Mouse (Mus musculus) adrenal gland, adult 8-10 months (tissue): ENCODE results near the gene Gm11559. TPM values are rescaled to one million over a fixed set of nuclear protein-coding genes. Genes with fewer than 3 reads are reported as not detected.
"Not testable (repeated sequence)": the region's sequence is repeated elsewhere in the genome, so short reads cannot be mapped to it uniquely, and the experiment has no call there.

Experiments used
- DNase-seq: peaks from one replicate; pipeline ENCODE4 v3.0.0; 2022
- total RNA-seq, 4 experiments: library from RNA; stranded (reverse); gene quantifications; 2 replicates each; pipeline ENCODE4 v1.2.4; 2022

Gene Gm11559
- not detected for total RNA-seq

DNA sequence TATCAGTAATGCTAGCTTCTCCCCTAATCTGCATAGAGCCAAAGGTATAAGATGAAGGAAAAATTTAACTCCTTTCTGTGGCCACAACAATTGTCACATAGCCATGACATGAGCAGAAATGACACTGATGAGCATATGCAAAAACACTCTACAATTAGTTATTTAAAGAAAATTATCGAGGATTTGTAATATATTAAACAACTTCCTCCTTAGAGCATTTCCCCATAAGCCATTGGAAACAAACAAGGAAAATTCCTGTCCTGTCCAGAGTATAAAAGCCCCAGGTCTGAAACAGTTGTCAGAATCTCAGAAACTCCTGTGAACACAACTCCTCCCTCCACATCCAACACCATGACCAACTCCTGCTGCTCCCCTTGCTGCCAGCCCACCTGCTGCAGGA lies at the start of gene Gm11559:
Gm11559 (plus strand) TSS at position 301 of the 400 bp plus-strand sequence.
- not testable (repeated sequence) for DNase-seq

DNA sequence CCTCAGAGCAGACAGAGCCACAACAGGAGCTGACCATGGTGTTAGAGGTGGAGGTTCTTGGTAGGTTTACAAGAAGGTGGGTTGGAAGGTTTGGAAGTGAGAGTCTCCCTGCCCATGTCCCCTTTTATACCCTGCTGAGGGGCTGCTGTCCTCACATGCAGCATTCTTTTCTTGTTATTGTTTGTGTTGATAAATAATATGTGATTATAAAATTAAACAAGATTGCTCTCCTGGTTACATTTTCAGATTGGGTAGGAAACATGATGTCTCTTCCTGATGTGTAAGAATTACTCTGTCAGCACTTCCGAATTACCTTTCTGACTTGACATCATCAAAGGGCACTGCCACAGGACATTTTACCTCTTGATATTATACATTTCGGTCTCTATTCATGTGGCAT lies 48.7 kb upstream of the Gm11559 start, which contains the start of gene Gm11564:
Gm11564 (minus strand) TSS at position 101 of the 400 bp plus-strand sequence.
- not testable (repeated sequence) for DNase-seq

DNA sequence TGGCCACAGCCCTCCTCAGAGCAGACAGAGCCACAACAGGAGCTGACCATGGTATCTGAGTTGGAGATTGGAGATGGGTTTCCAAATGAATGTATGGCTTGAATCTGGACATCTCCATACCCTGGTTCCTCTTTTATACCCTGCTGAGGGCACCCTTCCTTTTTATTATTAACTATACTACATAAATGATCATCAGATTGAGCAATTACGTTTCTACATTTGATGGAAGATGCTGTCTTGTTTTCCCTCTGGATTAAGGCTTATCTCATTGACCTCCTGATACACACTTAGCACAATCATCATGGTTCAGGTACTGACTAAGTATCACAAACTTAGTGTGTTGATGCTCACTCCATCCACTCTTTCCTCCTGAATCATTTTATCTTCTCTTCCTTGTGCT lies 26.3 kb upstream of the Gm11559 start, which contains the start of gene 2300003K06Rik:
2300003K06Rik (minus strand) TSS at position 101 of the 400 bp plus-strand sequence.
- DNase-seq = no peak

- DNase-seq = no peak
Measured at GRCm38 (mm10) chr11:99842185-99842584, 22.1 kb upstream of the Gm11559 start.

DNA sequence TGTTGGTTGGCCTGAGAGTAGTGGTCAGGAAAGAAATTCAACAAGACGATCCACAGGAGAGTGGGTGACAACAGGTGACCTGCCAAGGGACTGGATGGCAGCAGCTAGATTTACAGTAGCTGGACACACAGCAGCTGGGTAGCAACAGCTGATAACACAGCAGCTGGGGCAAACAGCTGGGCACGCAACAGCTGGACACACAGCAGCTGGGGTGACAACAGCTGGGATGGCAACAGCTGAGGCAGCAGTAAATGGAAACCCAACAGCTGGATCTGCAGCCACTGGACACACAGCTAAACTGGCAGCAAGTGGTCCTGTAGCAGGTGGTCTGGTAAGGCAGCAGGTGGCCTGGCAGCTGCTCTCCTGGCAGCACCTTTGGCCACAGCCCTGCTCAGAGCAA lies 17.5 kb upstream of the Gm11559 start:
- no peak for DNase-seq

DNA sequence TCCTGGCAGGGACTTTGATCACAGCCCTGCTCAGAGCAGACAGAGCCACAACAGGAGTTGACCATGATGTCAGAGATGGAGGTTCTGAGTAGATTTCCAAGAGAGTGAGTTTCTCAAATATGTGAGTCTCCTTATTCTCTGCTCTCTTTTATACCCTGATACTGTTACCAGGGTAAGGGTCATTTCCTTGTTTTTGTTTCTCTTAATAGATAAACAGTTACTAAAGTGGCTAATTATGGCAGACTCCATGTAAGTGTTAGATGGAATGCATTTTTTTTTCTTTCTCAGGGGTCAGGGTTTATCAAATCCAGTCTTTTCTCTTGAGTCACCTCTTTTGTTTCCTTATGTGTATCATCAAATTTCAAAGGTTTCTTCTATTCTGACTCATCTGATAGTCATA lies 12.8 kb upstream of the Gm11559 start, which contains the start of gene Krtap4-16:
Krtap4-16 (minus strand) TSS at position 101 of the 400 bp plus-strand sequence.
- no peak for DNase-seq

DNA sequence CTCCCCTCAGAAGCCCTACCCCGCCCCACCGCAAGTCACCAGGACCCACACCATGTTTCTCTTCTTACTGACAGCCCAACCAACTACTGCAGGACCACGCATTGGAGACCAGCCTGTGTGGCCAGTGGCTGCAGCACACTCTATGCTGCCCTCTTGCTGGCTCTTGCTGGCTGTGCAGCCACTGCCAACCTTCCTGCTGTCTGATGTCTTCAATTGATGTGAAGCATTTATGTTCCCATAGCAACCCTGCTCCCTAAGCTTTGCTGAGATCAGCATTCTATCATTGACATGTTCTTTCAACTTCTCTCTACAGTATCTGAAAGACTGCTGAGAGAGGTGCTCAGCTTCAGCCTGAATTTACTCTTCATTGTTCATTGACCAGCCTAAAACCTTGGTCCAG lies 10.2 kb upstream of the Gm11559 start:
- peak; percentile 1 for DNase-seq

DNA sequence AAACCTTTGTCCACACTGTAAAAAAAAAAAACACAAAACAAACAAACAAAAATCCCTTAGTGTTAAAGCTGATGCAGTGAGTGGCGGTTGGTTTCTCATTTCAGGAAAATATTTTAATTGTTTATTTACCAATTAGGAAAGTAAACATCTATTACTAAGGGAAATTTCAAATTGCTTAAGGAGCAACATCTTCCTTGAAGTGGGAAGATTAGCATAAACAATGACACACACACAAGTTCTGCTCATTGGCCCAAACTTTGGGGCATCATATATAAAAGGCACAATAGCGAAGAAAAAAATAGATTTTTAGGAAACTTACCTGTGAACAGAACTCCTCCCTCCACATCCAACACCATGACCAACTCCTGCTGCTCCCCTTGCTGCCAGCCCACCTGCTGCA lies 6.7 kb upstream of the Gm11559 start, which contains the start of gene Gm11568:
Gm11568 (plus strand) TSS at position 301 of the 400 bp plus-strand sequence.
- DNase-seq = no peak

DNA sequence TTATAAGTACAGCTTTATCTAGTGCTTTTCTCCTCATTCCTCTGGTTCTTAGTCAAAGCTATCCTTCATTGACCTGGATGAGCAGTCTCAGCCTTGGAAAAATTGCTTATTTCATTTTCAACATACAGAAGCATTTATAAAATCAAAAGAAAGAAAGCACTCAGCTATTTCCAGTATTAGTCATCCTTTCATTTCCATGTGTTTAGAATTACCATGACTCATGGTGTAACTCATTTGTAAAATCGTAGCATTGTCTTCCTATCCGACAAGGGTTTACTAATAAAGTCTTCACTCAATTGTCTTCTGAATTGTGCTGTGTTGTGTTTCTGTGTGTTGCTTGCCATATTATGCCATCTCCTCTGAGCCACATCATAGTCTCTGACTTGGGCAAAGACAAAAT lies 5.5 kb upstream of the Gm11559 start:
- no peak for DNase-seq

GRCm38 (mm10) chr11:99873089-99873488 lies 8.8 kb downstream of the Gm11559 start, which contains the start of gene Krtap9-1:
Gene Krtap9-1, plus strand, starts transcription at chr11:99873389.
- not testable (repeated sequence) for DNase-seq

DNA sequence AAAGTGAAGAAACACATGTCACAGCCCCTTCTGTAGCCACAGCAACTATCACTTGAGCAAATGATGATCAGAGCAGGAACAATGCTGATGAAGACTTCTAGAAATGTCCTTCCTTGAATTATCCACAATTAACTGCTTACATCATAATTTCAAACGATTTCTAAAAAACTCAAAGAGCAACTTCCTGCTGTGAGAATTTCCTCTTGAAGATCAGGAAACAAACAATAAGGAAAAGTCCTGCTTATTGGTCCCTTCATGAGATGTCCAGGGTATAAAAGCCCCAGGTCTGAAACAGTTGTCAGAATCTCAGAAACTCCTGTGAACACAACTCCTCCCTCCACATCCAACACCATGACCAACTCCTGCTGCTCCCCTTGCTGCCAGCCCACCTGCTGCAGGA lies 14.6 kb downstream of the Gm11559 start, which contains the start of gene Gm11567:
Gm11567 (plus strand) TSS at position 301 of the 400 bp plus-strand sequence.
- DNase-seq = not testable (repeated sequence)

GRCm38 (mm10) chr11:99907620-99908019 lies 43.3 kb downstream of the Gm11559 start, which contains the start of gene Krtap31-1:
Gene Krtap31-1, plus strand, starts transcription at chr11:99907920.
- no peak for DNase-seq

DNA sequence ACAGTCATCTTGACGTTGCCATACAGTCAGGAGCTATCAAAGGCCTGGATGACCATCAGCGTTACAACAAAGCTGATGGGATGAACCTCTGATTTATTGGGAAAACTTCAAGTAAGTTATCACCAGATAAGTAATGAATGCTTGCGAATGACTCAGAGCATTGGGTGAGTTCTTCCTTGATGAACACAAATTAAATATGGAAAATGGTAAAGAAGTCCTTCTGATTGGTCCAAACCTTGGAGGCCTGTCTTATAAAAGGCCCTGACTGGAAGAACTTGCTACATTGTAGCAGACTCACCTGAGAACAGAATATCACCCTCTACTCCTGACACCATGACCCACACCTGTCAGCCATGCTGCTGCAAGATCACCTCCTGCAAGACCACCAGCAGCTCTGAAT lies 50.2 kb downstream of the Gm11559 start, which contains the start of gene Gm11565:
Gm11565 (plus strand) TSS at position 301 of the 400 bp plus-strand sequence.
- DNase-seq = no peak

Other genes with a start within 250 kb of the Gm11559 start
- not detected for gene Krtap2-4, start 249.6 kb upstream of the Gm11559 start, total RNA-seq
- gene Gm11562, start 244.0 kb upstream of the Gm11559 start, total RNA-seq = not detected
- gene Krtap4-1, start 236.2 kb upstream of the Gm11559 start, total RNA-seq = not detected
- not detected for gene Krtap4-2, start 229.4 kb upstream of the Gm11559 start, total RNA-seq
- not detected for gene Krtap4-7, start 220.4 kb upstream of the Gm11559 start, total RNA-seq
- not detected for gene Gm11555, start 214.2 kb upstream of the Gm11559 start, total RNA-seq
- gene Gm11563, start 205.5 kb upstream of the Gm11559 start, total RNA-seq = not detected
- not detected for gene Krtap4-6, start 198.5 kb upstream of the Gm11559 start, total RNA-seq
- not detected for gene Gm14190, start 173.7 kb upstream of the Gm11559 start, total RNA-seq
- gene Gm14180, start 130.2 kb upstream of the Gm11559 start, total RNA-seq = not detected
- gene Gm11595, start 91.6 kb upstream of the Gm11559 start, total RNA-seq = not detected
- gene Krtap4-8, start 83.8 kb upstream of the Gm11559 start, total RNA-seq = not detected
- not detected for gene Krtap4-9, start 79.3 kb upstream of the Gm11559 start, total RNA-seq
- gene Gm11596, start 71.0 kb upstream of the Gm11559 start, total RNA-seq = not detected
- not detected for gene Gm11569, start 65.5 kb upstream of the Gm11559 start, total RNA-seq
- not detected for gene Gm11554, start 60.0 kb upstream of the Gm11559 start, total RNA-seq
- gene Krtap4-13, start 54.6 kb upstream of the Gm11559 start, total RNA-seq = not detected
- not detected for gene Gm11564, start 48.8 kb upstream of the Gm11559 start, total RNA-seq
- not detected for gene 2300003K06Rik, start 26.4 kb upstream of the Gm11559 start, total RNA-seq
- gene Krtap4-16, start 12.9 kb upstream of the Gm11559 start, total RNA-seq = not detected
- not detected for gene Gm11568, start 6.6 kb upstream of the Gm11559 start, total RNA-seq
- not detected for gene Krtap9-1, start 8.9 kb downstream of the Gm11559 start, total RNA-seq
- gene Gm11567, start 14.7 kb downstream of the Gm11559 start, total RNA-seq = not detected
- gene Krtap31-1, start 43.4 kb downstream of the Gm11559 start, total RNA-seq = not detected
- gene Gm11565, start 50.3 kb downstream of the Gm11559 start, total RNA-seq = not detected
- not detected for gene Krtap31-2, start 71.8 kb downstream of the Gm11559 start, total RNA-seq
- not detected for gene Krtap9-5, start 84.0 kb downstream of the Gm11559 start, total RNA-seq
- not detected for gene Krtap29-1, start 114.6 kb downstream of the Gm11559 start, total RNA-seq
- gene Krtap16-1, start 122.1 kb downstream of the Gm11559 start, total RNA-seq = not detected
- gene Krtap17-1, start 129.5 kb downstream of the Gm11559 start, total RNA-seq = not detected
- gene Krt33a, start 151.7 kb downstream of the Gm11559 start, total RNA-seq = not detected
- not detected for gene Krt33b, start 165.4 kb downstream of the Gm11559 start, total RNA-seq
- not detected for gene Krt34, start 177.1 kb downstream of the Gm11559 start, total RNA-seq
- not detected for gene Krt31, start 186.1 kb downstream of the Gm11559 start, total RNA-seq
- gene Krt32, start 223.8 kb downstream of the Gm11559 start, total RNA-seq = not detected
- gene Krt35, start 231.8 kb downstream of the Gm11559 start, total RNA-seq = not detected
- under 1 TPM in 2 of 4 experiments, not detected in 2; 0.31 to 0.40 TPM for gene Krt36, start 241.2 kb downstream of the Gm11559 start, total RNA-seq